Mouse (Mus musculus) thymus, postnatal 36 days (tissue): ENCODE results near the gene Ptpn22.
"Not testable (repeated sequence)": the region's sequence is repeated elsewhere in the genome, so short reads cannot be mapped to it uniquely, and the experiment has no call there.

Experiments
- DNase-seq, 2 experiments: peaks; one replicate each; pipeline ENCODE4 v3.0.0; 2022; ENCODE audit warnings: mixed read lengths in 2 of 2

Gene Ptpn22

GRCm38 (mm10) chr3:103858881-103859801 lies at the start of gene Ptpn22:
Gene Ptpn22, plus strand, starts transcription at chr3:103859795.
- DNase-seq = peak; percentile 58 to 59

GRCm38 (mm10) chr3:103809799-103810150 lies 49.8 kb upstream of the Ptpn22 start:
- no peak for DNase-seq

DNA sequence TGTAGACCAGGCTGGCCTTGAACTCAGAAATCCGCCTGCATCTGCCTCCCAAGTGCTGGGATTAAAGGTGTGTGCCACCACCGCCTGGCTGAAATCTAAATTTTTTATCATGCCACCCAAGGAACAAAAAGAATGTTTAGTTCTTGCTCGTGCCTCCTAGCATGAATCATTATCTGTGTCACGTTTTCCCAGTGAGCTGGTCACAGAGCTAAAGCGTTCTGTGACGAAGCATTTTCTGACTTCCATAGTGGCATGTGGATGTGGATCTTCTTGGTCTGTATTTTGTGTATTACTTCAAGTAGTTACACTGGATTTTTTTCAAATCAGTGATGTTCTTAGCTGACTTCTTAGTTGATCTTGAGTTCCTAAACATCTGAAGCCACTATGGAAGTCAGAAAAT lies 48.6 kb upstream of the Ptpn22 start:
- no peak for DNase-seq

GRCm38 (mm10) chr3:103827548-103827947 lies 32.0 kb upstream of the Ptpn22 start:
- DNase-seq = peak in 1 of 2 experiments; percentile 19

- DNase-seq = no peak
These were observed 30.6 kb upstream of the Ptpn22 start for GRCm38 (mm10) chr3:103829036-103829435.

DNA sequence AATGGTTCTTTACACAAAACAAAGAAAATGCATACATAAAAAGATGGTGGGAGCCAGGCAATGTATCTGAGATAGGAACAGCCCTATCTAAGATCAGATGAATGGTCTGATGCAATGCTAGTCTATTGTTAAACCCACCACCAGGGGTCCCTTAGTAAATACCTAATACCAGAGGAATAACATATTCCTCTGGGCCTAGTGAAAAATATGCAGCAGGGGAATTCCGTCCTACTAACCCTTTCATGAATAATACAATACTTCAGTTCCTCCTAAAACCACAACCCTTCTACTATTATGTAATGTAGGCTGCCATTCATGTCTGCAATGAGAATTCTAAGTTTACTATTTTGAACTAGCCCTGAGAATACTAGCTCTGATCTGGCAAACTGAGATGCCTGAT lies 28.9 kb upstream of the Ptpn22 start:
- DNase-seq = not testable (repeated sequence)

DNA sequence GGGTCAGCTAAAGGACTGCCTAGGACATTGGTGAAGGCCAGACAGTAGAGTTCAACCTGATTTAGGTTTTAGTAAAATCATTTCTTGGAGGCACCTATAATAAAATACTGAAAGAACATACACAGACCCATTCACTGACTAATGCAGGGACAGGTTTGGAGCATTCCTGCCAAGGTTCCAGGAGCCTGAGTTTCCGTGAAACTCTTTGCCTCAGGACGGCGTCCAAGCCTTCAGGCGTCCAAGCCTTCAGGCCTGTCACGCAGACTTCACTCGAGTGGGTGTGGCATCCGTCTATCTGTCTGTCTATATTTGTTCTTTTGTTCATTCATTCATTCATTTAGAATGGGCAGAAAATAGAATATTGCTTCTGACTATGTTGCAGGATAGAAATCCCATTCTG lies 28.4 kb upstream of the Ptpn22 start:
- no peak for DNase-seq

- DNase-seq = no peak
These were observed 27.2 kb upstream of the Ptpn22 start, which contains the start of gene Bcl2l15 for GRCm38 (mm10) chr3:103832426-103832825. Gene Bcl2l15, plus strand, starts transcription at chr3:103832601.

- DNase-seq = no peak
These were observed 25.6 kb upstream of the Ptpn22 start for GRCm38 (mm10) chr3:103834001-103834400.

GRCm38 (mm10) chr3:103835272-103835950 lies 24.2 kb upstream of the Ptpn22 start:
- DNase-seq = no peak

DNA sequence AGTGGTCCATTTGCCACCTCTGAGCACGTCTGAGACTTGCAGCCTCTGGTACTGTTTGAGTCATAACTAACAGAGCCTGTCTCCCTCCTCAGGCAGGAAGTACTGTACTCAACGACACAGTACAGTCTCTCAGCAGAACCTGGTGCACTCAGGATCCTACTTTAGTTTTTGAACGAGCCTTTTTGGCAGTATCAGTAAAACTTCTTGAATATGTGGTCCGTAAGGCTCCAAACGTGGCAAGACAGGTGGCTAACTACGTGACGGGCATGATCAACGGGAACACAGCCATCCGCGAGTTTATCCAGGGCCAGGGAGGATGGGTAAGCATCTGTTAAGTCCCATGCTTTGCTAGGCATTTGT lies 23.7 kb upstream of the Ptpn22 start:
- no peak for DNase-seq

GRCm38 (mm10) chr3:103836453-103836852 lies 23.1 kb upstream of the Ptpn22 start:
- DNase-seq = no peak

DNA sequence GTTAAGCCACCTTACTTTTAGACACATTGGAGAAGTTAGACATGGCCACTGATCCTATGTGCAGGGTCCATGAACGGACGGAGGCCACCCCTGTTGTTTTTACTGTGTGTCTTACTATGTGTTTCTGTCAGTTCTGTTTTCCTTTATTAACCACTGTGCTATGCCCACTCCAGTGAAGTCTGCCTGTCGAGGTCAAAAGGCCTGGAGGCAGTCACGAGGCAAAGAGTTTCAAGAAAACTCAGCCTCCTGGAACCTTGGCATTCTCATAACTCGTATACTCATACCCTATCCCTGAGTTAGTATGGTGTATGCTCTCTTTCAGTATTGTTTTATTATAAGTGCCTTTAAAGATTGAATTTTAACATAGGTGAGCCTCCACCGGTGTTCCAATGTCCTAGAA lies 19.9 kb upstream of the Ptpn22 start:
- DNase-seq = no peak

GRCm38 (mm10) chr3:103840195-103840594 lies 19.4 kb upstream of the Ptpn22 start:
- not testable (repeated sequence) for DNase-seq

DNA sequence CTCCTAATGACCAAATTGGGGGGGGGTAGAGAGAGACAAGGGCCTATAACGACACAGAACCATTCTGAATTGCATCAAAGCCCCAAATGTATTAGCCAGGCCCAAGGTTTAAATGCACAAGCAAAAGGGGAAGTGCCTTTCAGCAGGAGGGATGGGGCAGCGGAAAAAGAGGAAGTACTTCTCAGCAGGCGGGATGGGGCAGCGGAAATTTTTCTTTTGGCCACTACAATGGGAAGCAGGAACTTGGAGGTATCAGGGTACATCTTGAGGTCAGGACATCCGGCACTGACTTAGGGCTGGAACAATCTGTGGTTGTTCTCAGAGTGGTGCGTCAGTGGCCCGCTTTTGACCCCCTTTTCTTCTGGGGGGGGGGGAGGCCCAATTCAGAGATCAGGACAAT lies 18.6 kb upstream of the Ptpn22 start:
- DNase-seq = not testable (repeated sequence)

GRCm38 (mm10) chr3:103850644-103851363 lies 8.8 kb upstream of the Ptpn22 start:
- no peak for DNase-seq

DNA sequence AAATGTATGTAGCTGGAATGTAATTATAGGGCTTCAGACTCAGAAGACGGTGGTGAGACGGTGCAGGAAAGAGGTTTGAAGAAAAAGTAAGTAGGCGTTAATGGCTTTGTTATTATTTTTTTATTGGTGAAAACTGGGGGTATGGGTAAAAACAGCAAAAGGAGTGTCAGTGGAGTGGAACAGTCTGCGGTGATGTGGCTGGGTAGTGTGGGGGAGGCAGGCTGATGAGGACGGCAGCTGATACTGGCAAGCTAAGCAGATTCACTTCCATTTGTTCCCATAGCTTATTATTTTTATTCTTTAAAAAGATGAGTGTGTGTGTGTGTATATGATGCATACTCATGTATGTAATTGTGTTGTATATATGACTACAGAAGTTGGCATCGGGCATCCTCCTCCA lies 8.1 kb upstream of the Ptpn22 start:
- no peak for DNase-seq

- no peak for DNase-seq
These were observed 7.7 kb upstream of the Ptpn22 start for GRCm38 (mm10) chr3:103851882-103852281.

DNA sequence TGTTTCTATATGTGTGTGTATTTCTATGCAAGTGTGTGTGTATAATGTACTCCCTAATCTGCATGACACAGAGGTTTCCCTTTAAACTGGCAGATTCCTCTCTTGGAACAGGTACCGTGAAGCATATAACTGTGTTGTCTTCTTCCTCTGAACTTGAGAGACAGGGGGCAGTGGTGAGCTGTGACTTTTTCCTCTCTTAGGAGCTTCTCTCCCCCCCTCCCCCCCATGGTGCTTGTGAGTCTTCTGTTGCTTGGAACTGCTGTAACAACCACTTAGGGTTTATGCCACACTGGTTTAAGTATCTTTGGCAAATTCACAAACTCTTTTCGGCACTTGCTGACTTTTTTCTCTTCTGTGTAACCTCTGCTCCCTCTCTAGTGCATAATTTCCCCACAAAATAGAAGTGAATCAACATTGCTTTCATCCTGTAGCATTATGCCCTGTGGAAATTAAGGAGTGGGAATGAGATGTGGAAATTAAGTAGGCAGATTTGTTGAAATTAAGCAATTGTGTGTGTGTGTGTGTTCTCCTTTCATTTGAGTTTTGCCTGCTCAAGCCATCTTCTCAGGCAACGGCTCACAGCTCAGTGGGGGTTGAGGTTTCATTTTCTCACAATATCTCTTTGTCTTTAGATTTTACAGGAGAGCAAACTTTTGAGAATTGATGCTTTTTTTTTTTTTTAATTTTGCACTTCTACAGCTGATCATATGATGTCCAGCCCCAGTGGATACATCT lies 6.9 kb upstream of the Ptpn22 start:
- DNase-seq = peak; percentile 80 to 82

DNA sequence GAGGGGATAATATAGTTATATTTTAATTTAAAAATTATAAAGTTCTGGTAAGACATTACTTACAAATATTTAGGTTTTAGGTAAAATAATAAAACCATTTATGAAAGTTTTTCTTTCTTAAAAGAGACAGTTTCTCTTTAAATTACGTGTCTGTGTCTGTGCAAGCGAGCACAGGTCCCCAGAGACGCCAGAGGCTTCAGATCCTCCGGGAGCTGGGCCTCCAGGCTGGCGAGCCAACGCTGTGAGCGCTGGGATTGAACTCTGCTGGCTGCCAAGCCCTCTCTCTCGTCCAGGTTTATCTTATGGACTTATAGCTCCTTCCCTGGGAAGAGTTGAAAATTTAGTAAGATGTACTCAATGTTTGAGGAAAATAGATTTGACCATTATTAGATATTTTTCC lies 5.8 kb upstream of the Ptpn22 start:
- DNase-seq = no peak

DNA sequence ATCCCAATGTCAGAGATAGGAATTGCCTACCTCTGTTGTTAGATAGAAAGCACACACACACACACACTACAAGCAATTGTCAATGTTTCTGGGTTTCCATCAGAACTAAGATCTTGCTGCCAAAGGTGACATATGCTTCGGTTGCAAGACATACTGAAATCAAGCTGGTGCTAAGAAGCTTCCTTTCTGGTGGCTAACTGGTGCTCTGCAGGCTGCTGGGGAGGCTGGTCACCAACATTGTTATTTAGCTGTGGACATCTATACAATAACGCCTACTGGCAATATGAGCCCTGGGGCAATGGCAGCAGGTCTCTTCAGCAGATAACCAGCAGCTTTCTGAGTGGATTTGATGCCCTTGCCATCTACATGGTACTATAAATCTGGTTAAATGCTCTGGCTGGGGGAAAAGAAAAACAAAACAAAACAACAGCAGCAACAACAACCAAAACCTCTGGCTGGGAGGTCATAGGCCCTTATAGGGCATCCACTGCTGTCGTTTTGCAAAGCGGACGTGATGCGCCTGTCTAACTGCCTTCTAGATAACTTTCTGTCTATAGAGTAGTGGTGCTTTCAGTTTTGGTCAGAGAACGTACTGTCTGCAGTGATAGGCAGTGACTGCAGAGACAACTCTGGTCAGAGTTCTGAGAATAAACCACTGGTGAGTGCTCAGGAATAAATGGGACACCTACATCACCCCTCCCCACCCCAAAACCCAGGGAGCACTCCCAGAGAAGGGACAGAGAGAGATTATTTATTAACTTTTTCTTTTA lies 2.4 kb upstream of the Ptpn22 start:
- no peak for DNase-seq

GRCm38 (mm10) chr3:103857977-103858563 lies 1.5 kb upstream of the Ptpn22 start:
- no peak for DNase-seq
